Mouse (Mus musculus) lung, postnatal 36 days (tissue): ENCODE results near the gene Hap1.
"Not testable (repeated sequence)": the region's sequence is repeated elsewhere in the genome, so short reads cannot be mapped to it uniquely, and the experiment has no call there.

Experiments used
- DNase-seq: peaks from one replicate; pipeline ENCODE4 v3.0.0; 2022; ENCODE audit warnings: mixed read lengths

Hap1 gene

GRCm38 (mm10) chr11:100355151-100355951 lies 577 bp downstream of the Hap1 start:
- peak; percentile 66 for DNase-seq

GRCm38 (mm10) chr11:100352076-100352857 lies 3.7 kb downstream of the Hap1 start:
- DNase-seq = no peak

- no peak for DNase-seq
Observed at GRCm38 (mm10) chr11:100344269-100344668, 11.7 kb downstream of the Hap1 start.

- DNase-seq = no peak
Observed at GRCm38 (mm10) chr11:100335731-100336130, 20.2 kb downstream of the Hap1 start.

DNA sequence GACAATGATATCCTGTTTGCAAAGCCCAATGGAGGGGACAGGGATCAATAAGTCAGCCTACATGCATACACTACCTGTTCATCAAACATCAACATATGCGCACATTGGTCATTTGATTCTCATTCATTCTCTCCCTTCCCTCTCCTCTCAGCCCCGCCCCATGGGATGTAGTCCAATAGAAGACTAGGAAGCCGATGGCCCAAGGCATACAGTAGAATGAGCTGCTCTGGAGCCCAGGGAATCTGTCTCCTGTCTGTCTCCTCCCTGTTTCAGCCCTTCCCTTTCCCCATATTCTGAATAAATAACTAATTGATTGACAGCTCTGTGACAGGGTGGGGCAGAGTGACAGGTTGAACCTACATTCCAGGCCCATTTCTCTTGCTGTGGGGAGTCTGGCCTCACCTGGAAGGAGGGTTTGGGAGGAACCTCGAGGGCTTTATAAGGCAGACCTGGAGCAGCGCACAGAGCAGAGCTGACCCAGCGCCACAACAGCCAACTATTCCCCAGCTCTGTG lies 21.9 kb downstream of the Hap1 start, which contains the start of gene Gast:
Gene Gast, plus strand, starts transcription at position 464 of the 514 bp plus-strand sequence.
- DNase-seq = no peak

DNA sequence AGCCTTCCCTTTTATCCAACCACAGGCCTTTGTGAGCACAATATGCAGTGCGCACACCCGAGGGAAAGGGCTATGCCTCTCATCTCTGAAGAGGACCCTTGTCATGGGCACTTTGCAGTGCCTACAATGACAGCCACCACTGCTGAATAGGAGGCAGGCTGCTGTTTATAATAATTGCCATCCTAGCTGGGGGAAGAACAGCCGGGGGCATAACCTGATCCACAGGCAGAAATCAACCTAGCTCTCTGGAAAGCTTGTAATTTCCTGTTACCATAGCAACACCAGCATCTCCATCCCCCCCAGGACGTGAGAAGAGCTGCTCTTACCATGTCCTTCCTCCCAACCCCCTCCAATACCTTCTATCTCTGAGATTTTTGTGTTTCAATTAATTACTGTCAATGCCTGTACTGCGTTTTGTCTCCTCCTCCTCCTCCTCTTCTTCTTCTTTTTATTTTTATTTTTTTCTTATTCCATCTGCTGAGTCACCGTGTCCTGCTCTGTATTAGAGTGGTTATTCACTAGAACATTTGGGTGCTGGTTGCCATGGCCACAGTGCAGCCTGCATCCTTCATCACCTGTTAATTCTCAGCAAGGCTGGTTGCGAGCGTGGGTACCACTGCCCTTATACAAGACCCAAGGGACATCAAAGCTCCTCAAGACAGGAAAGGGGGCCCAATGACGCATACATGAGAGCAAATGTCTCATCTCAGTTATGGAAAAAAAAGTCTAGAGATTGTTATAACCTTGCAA lies 23.0 kb downstream of the Hap1 start:
- no peak for DNase-seq

- peak; percentile 35 for DNase-seq
Observed at GRCm38 (mm10) chr11:100330816-100331375, 25.0 kb downstream of the Hap1 start.

DNA sequence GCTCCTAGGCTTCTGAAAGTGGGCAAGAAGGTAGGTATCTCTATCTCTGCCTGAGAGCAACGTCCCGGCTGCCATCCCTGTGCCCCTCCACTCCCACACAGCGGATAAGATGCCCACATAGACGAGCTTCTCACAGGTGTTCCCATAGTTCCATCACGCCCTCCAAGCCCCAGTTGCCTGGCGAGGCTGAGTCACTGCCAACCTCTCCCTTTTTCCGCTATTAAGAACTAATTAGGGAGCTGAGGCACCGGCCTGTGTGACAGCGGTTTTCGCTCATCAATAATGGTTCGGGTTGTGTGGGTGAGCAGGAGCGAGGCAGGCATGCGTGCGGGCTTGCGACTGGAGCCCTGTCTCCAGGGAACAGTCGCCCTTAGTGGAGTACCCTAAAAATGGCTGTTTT lies 25.7 kb downstream of the Hap1 start:
- DNase-seq = no peak

DNA sequence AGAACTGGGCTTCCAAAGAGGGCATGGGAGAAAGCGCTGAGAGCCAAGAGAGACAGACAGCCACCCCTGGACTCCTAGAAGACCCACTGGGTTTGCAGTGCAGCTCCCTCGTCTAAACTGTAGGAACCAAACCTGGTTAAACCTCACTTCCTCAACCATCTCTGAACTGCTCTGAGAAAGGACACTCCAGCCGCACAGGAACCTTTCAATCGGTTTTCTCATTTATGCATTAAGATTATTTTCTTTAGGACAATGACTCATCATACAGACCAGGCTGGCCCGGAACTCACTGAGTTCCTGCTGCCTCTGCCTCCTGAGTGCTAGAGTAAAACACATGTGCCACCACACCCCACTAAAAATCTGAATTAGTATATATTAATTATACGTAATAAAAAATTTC lies 28.2 kb downstream of the Hap1 start:
- no peak for DNase-seq

GRCm38 (mm10) chr11:100327316-100327715 lies 28.6 kb downstream of the Hap1 start:
- no peak for DNase-seq

GRCm38 (mm10) chr11:100325062-100325629 lies 30.8 kb downstream of the Hap1 start:
- DNase-seq = no peak

- peak; percentile 77 for DNase-seq
Observed at GRCm38 (mm10) chr11:100323578-100323977, 32.4 kb downstream of the Hap1 start.

- no peak for DNase-seq
Observed at GRCm38 (mm10) chr11:100322591-100323258, 33.2 kb downstream of the Hap1 start.

- not testable (repeated sequence) for DNase-seq
Observed at GRCm38 (mm10) chr11:100321479-100322305, 34.2 kb downstream of the Hap1 start.

GRCm38 (mm10) chr11:100320701-100321410 lies 35.1 kb downstream of the Hap1 start:
- DNase-seq = not testable (repeated sequence)

GRCm38 (mm10) chr11:100320172-100320630 lies 35.7 kb downstream of the Hap1 start:
- peak; percentile 99 for DNase-seq

GRCm38 (mm10) chr11:100319492-100320171 lies 36.3 kb downstream of the Hap1 start, which contains the start of gene Eif1:
TSS of gene Eif1 (plus strand) at chr11:100319885.
- peak; percentile 100 for DNase-seq

- DNase-seq = no peak
Observed at GRCm38 (mm10) chr11:100318529-100319451, 37.1 kb downstream of the Hap1 start.
